Mouse (Mus musculus): Measurements from ENCODE around the gene Ppp2r2c. TPM values are rescaled to one million over a fixed set of nuclear protein-coding genes. Genes with fewer than 3 reads are reported as not detected.

The Ppp2r2c gene
- polyA plus RNA-seq (2014; fragmentation: Nextera tagmentation; extraction: Ambion mirVana): 8.7 and 9.5 TPM in 2 replicates

- Histone ChIP-seq H3K9me3 (ENCODE audit: control insufficient read depth, low read length) (no peaks in the 10 kb centered on the region), H3K27me3 (ENCODE audit: control insufficient read depth, insufficient read depth, low read length) (peaks cover 62% of the 10 kb centered on the region), H3K4me1 (ENCODE audit: control insufficient read depth, insufficient read depth, low read length) (peaks cover 7% of the 10 kb centered on the region), H3K27ac (ENCODE audit: low read depth, low read length) (no peak within 1 kb of the TSS), H3K36me3 (ENCODE audit: control insufficient read depth, insufficient read depth, low read length) (no peaks in the 10 kb centered on the region), H3K9ac (ENCODE audit: low read length) (peak within 1 kb of the TSS; percentile 53), H3K4me2 (ENCODE audit: low read depth) (peak within 1 kb of the TSS; percentile 65), H3K4me3 (ENCODE audit: low read depth, low read length) (peak within 1 kb of the TSS; percentile 40)
- DNase-seq (ENCODE audit: low spot score) (no peak), ATAC-seq (ENCODE audit: insufficient read depth, low FRiP score, low TSS enrichment) (no peak)
- 1% methylated on average over 70 of the region's 108 CpGs for WGBS
These were observed at the start of gene Ppp2r2c for GRCm38 (mm10) chr5:36868266-36869090. Ppp2r2c (plus strand) TSS chr5:36868513.

- DNase-seq (ENCODE audit: low spot score): no peak
- H3K27ac ChIP-seq (ENCODE audit: low read depth, low read length): no peak overlapping the region
- 89% methylated on average over 5 of the region's 5 CpGs for WGBS
- no peak overlapping the region for H3K4me2 ChIP-seq (ENCODE audit: low read depth)
- no peak overlapping the region for H3K9ac ChIP-seq (ENCODE audit: low read length)
- no peaks in the 10 kb centered on the region for H3K27me3 ChIP-seq (ENCODE audit: control insufficient read depth, insufficient read depth, low read length)
- H3K9me3 ChIP-seq (ENCODE audit: control insufficient read depth, low read length): no peaks in the 10 kb centered on the region
- H3K4me1 ChIP-seq (ENCODE audit: control insufficient read depth, insufficient read depth, low read length): no peaks in the 10 kb centered on the region
- H3K4me3 ChIP-seq (ENCODE audit: low read depth, low read length): no peak overlapping the region
- ATAC-seq (ENCODE audit: insufficient read depth, low FRiP score, low TSS enrichment): no peak
- peaks cover 3% of the 10 kb centered on the region for H3K36me3 ChIP-seq (ENCODE audit: control insufficient read depth, insufficient read depth, low read length)
These were observed 48.6 kb upstream of the Ppp2r2c start for GRCm38 (mm10) chr5:36819742-36820141.

GRCm38 (mm10) chr5:36820142-36820541 lies 48.2 kb upstream of the Ppp2r2c start:
- DNase-seq (ENCODE audit: low spot score) (peak; percentile 64), ATAC-seq (ENCODE audit: insufficient read depth, low FRiP score, low TSS enrichment) (no peak)
- WGBS: 50% methylated on average over 6 of the region's 6 CpGs
- no peak overlapping the region for H3K27ac ChIP-seq (ENCODE audit: low read depth, low read length)
- no peaks in the 10 kb centered on the region for H3K27me3 ChIP-seq (ENCODE audit: control insufficient read depth, insufficient read depth, low read length)
- peaks cover 3% of the 10 kb centered on the region for H3K36me3 ChIP-seq (ENCODE audit: control insufficient read depth, insufficient read depth, low read length)
- no peak overlapping the region for H3K9ac ChIP-seq (ENCODE audit: low read length)
- H3K4me2 ChIP-seq (ENCODE audit: low read depth): no peak overlapping the region
- no peak overlapping the region for H3K4me3 ChIP-seq (ENCODE audit: low read depth, low read length)
- H3K4me1 ChIP-seq (ENCODE audit: control insufficient read depth, insufficient read depth, low read length): no peaks in the 10 kb centered on the region
- H3K9me3 ChIP-seq (ENCODE audit: control insufficient read depth, low read length): no peaks in the 10 kb centered on the region

GRCm38 (mm10) chr5:36822907-36823306 lies 45.4 kb upstream of the Ppp2r2c start:
- 85% methylated on average over 4 of the region's 4 CpGs for WGBS
- Histone ChIP-seq H3K4me3 (ENCODE audit: low read depth, low read length) (no peak overlapping the region), H3K27ac (ENCODE audit: low read depth, low read length) (no peak overlapping the region)

GRCm38 (mm10) chr5:36829098-36829497 lies 39.2 kb upstream of the Ppp2r2c start:
- Histone ChIP-seq H3K4me2 (ENCODE audit: low read depth) (no peak overlapping the region), H3K4me3 (ENCODE audit: low read depth, low read length) (no peak overlapping the region), H3K9me3 (ENCODE audit: control insufficient read depth, low read length) (no peaks in the 10 kb centered on the region), H3K27ac (ENCODE audit: low read depth, low read length) (no peak overlapping the region), H3K9ac (ENCODE audit: low read length) (no peak overlapping the region), H3K36me3 (ENCODE audit: control insufficient read depth, insufficient read depth, low read length) (no peaks in the 10 kb centered on the region), H3K4me1 (ENCODE audit: control insufficient read depth, insufficient read depth, low read length) (0 out of 2 replicates have a peak, but pooled peaks cover 4% of the 10 kb centered on the region), H3K27me3 (ENCODE audit: control insufficient read depth, insufficient read depth, low read length) (no peaks in the 10 kb centered on the region)
- no peak for DNase-seq (ENCODE audit: low spot score)
- 75% methylated on average over 4 of the region's 4 CpGs for WGBS
- no peak for ATAC-seq (ENCODE audit: insufficient read depth, low FRiP score, low TSS enrichment)

More at GRCm38 (mm10) chr5:36822907-36823306, 45.4 kb upstream of the Ppp2r2c start:
- DNase-seq (ENCODE audit: low spot score) (no peak), ATAC-seq (ENCODE audit: insufficient read depth, low FRiP score, low TSS enrichment) (no peak)
- no peaks in the 10 kb centered on the region for H3K27me3 ChIP-seq (ENCODE audit: control insufficient read depth, insufficient read depth, low read length)
- H3K4me1 ChIP-seq (ENCODE audit: control insufficient read depth, insufficient read depth, low read length): no peaks in the 10 kb centered on the region
- H3K4me2 ChIP-seq (ENCODE audit: low read depth): no peak overlapping the region
- no peaks in the 10 kb centered on the region for H3K9me3 ChIP-seq (ENCODE audit: control insufficient read depth, low read length)
- no peak overlapping the region for H3K9ac ChIP-seq (ENCODE audit: low read length)
- peaks cover 3% of the 10 kb centered on the region for H3K36me3 ChIP-seq (ENCODE audit: control insufficient read depth, insufficient read depth, low read length)

- Histone ChIP-seq H3K9me3 (ENCODE audit: control insufficient read depth, low read length) (no peaks in the 10 kb centered on the region), H3K4me2 (ENCODE audit: low read depth) (peak within 1 kb of the TSS; percentile 82), H3K4me1 (ENCODE audit: control insufficient read depth, insufficient read depth, low read length) (0 out of 2 replicates have a peak, but pooled peaks cover 4% of the 10 kb centered on the region), H3K9ac (ENCODE audit: low read length) (peak within 1 kb of the TSS; percentile 74), H3K27ac (ENCODE audit: low read depth, low read length) (no peak within 1 kb of the TSS), H3K4me3 (ENCODE audit: low read depth, low read length) (peak within 1 kb of the TSS; percentile 64), H3K27me3 (ENCODE audit: control insufficient read depth, insufficient read depth, low read length) (no peaks in the 10 kb centered on the region), H3K36me3 (ENCODE audit: control insufficient read depth, insufficient read depth, low read length) (no peaks in the 10 kb centered on the region)
- peak; percentile 95 for DNase-seq (ENCODE audit: low spot score)
- 4% methylated on average over 46 of the region's 46 CpGs for WGBS
- peak; percentile 88 for ATAC-seq (ENCODE audit: insufficient read depth, low FRiP score, low TSS enrichment)
These were observed 38.1 kb upstream of the Ppp2r2c start, which contains the start of gene Man2b2 for GRCm38 (mm10) chr5:36829913-36830879. Man2b2 (minus strand) TSS chr5:36830653.

- Histone ChIP-seq H3K27ac (ENCODE audit: low read depth, low read length) (no peak overlapping the region), H3K4me2 (ENCODE audit: low read depth) (no peak overlapping the region), H3K9me3 (ENCODE audit: control insufficient read depth, low read length) (no peaks in the 10 kb centered on the region), H3K36me3 (ENCODE audit: control insufficient read depth, insufficient read depth, low read length) (no peaks in the 10 kb centered on the region), H3K4me1 (ENCODE audit: control insufficient read depth, insufficient read depth, low read length) (0 out of 2 replicates have a peak, but pooled peaks cover 4% of the 10 kb centered on the region), H3K27me3 (ENCODE audit: control insufficient read depth, insufficient read depth, low read length) (no peaks in the 10 kb centered on the region), H3K9ac (ENCODE audit: low read length) (no peak overlapping the region), H3K4me3 (ENCODE audit: low read depth, low read length) (no peak overlapping the region)
- DNase-seq (ENCODE audit: low spot score) (no peak), ATAC-seq (ENCODE audit: insufficient read depth, low FRiP score, low TSS enrichment) (0 out of 2 replicates have a peak, but pooled peaks have one; percentile 39)
- 63% methylated on average over 7 of the region's 7 CpGs for WGBS
These were observed 37.0 kb upstream of the Ppp2r2c start for GRCm38 (mm10) chr5:36831272-36831671.

GRCm38 (mm10) chr5:36835933-36836332 lies 32.4 kb upstream of the Ppp2r2c start:
- no peaks in the 10 kb centered on the region for H3K27me3 ChIP-seq (ENCODE audit: control insufficient read depth, insufficient read depth, low read length)
- no peak overlapping the region for H3K27ac ChIP-seq (ENCODE audit: low read depth, low read length)
- no peak overlapping the region for H3K9ac ChIP-seq (ENCODE audit: low read length)
- no peaks in the 10 kb centered on the region for H3K36me3 ChIP-seq (ENCODE audit: control insufficient read depth, insufficient read depth, low read length)
- no peak overlapping the region for H3K4me2 ChIP-seq (ENCODE audit: low read depth)
- ATAC-seq (ENCODE audit: insufficient read depth, low FRiP score, low TSS enrichment) (no peak), DNase-seq (ENCODE audit: low spot score) (peak; percentile 79)
- no peaks in the 10 kb centered on the region for H3K9me3 ChIP-seq (ENCODE audit: control insufficient read depth, low read length)
- no peak overlapping the region for H3K4me3 ChIP-seq (ENCODE audit: low read depth, low read length)
- no peaks in the 10 kb centered on the region for H3K4me1 ChIP-seq (ENCODE audit: control insufficient read depth, insufficient read depth, low read length)
- WGBS: 3% methylated on average over 6 of the region's 6 CpGs
